Mouse (Mus musculus) limb, embryonic 12.5 days (tissue): ENCODE measurements around the gene Prame. TPM values are rescaled to one million over a fixed set of nuclear protein-coding genes. Genes with fewer than 3 reads are reported as not detected.

Experiments used
- polyA plus RNA-seq: library from polyadenylated mRNA; unstranded; fragments of >200 nt; fragmentation: Nextera tagmentation; extraction: Ambion mirVana; gene quantifications from 2 replicates; pipeline ENCODE4 v1.2.1, GENCODE M21; 2016

The Prame gene
- polyA plus RNA-seq, 1 experiment from 2014 or later, result 0.15 TPM

Other genes with a start within 250 kb of the Prame start
- not detected in 2 replicates for gene Gm7903, start 193.9 kb downstream of the Prame start, polyA plus RNA-seq
- not detected in 2 replicates for gene AV320801, start 133.1 kb downstream of the Prame start, polyA plus RNA-seq
- not detected in 2 replicates for gene Nxf7, start 28.9 kb downstream of the Prame start, polyA plus RNA-seq
- not detected in 2 replicates for gene Tcp11x2, start 66.1 kb upstream of the Prame start, polyA plus RNA-seq
- gene Tmsb15a, start 97.6 kb upstream of the Prame start, polyA plus RNA-seq, result 1.3 TPM in 1 of 2 replicates, not detected in the other
- gene Armcx5, start 115.0 kb upstream of the Prame start, polyA plus RNA-seq, result 14.5 and 15.6 TPM in 2 replicates
- gene Gprasp1, start 115.0 kb upstream of the Prame start, polyA plus RNA-seq, result 73.2 and 76.7 TPM in 2 replicates
- gene Bhlhb9, start 169.9 kb upstream of the Prame start, polyA plus RNA-seq, result 70.4 and 74.2 TPM in 2 replicates
- gene Gprasp2, start 211.3 kb upstream of the Prame start, polyA plus RNA-seq, result 55.2 and 55.9 TPM in 2 replicates